Mouse (Mus musculus) brown adipose tissue, adult 24 weeks (tissue): ENCODE data around the gene Tox2. TPM values are rescaled to one million over a fixed set of nuclear protein-coding genes. Genes with fewer than 3 reads are reported as not detected.

Experiments used
- H3K27ac ChIP-seq: fragments of 200-500 bp; replicated peaks from 2 replicates; pipeline ENCODE4 v1.5.1; 2012; ENCODE audit warnings: low read depth, mild to moderate bottlenecking, low read length
- H3K4me1 ChIP-seq: fragments of 200-500 bp; 2 replicates; pipeline ENCODE4 v1.6.1; 2012; ENCODE audit warnings: low read length, mixed read lengths; ENCODE audit not compliant: control insufficient read depth, insufficient read depth, insufficient read length
- H3K4me3 ChIP-seq: fragments of 200-500 bp; 2 replicates; pipeline ENCODE4 v1.5.1; 2012; ENCODE audit warnings: low read depth, mild to moderate bottlenecking, low read length, moderate library complexity; ENCODE audit not compliant: insufficient read depth
- polyA plus RNA-seq: library from polyadenylated mRNA; stranded (reverse); fragments of >200 nt; gene quantifications from 2 replicates; pipeline ENCODE4 v1.2.4, GENCODE M21; 2012; ENCODE audit not compliant: missing spikeins, insufficient read depth, insufficient read length

Gene Tox2
- polyA plus RNA-seq, 1 experiment: 0.48 TPM

DNA sequence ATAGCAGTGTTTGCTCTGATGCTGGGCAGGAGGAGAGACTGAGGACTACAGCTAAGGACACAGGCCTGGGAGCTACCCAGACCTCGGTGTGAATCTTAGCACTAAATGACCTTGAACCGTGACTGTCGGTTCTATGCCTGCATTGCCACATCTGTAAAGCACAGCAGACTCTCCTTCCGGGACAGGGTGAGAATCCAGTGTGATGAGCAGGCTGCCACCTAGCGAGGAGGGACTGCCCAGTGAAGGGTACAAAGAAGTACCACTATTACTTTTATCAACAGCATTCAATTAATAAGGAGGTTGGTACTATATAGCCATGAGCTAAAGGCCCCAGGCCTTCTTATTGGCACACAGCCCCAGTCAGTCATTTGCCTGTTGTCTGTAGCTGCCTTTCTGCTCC is 98.7 kb downstream of the Tox2 start:
- Histone ChIP-seq H3K27ac (no peak overlapping the region), H3K4me1 (no peaks in the 10 kb centered on the region), H3K4me3 (no peak overlapping the region)

DNA sequence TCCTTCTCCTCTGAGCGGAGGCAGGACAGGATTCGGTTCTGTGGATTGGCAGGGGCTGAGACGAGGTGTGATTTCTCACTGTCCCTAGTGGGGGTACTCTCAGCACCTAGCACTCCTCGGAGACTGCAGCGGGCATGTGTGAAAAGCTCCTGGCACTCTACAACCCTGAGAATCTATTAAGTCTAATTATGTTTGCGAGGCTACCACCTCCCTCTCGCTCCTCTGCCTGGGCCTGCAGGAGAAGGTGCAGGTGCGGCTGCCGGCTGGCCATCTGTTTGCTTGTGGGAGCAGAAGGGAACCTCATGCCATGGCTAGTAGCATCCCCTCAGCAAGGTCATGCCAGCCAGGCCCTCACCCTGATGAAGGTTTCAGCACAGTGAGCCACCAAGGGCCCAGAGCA is 100.1 kb downstream of the Tox2 start:
- H3K4me3 ChIP-seq: no peak overlapping the region
- H3K4me1 ChIP-seq: no peaks in the 10 kb centered on the region
- H3K27ac ChIP-seq: no peak overlapping the region

DNA sequence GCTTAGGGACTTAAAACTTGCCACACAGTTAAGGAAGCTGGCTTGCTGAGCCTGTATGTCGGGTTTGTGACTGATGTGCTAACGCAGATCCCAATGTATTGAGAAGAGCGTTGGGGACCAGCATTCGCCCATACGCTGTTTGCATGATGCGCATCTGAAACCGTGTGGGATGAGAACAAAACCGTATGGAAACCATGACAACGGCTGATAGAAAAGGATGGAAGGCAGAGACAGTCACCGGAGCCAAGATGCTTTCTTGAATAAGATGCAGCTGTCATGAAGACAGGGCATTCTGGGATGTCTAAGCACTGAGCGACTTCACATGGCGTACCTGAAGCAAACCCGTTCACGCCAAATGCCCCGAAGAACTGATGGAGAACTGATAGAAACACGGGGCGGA is 106.5 kb downstream of the Tox2 start:
- Histone ChIP-seq H3K4me1 (no peaks in the 10 kb centered on the region), H3K27ac (no peak overlapping the region), H3K4me3 (no peak overlapping the region)

DNA sequence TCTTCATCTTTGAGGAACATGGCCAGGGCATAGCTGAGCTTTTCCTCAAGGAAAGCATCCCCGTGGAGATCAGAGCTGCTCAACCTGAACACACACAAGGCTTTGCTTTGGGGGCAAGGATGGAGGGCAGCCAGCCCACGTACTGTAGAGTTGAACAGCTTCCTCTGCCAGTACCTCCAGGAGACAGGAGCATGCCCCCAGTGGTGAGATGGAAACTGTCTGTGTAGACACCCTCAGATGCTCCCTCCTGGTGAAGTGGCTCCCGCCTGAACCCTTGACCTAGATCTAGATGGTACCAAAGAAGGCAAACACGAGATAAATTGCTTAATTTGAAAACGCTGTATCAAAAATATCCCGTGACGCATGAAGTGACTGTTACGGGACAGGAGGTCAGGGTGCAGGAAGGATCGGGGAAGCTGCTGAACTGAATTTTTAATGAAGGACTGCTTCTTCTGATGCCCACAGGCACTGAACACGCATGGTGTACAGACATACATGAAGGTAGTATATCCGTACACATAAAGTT is 107.3 kb downstream of the Tox2 start:
- Histone ChIP-seq H3K27ac (no peak overlapping the region), H3K4me3 (no peak overlapping the region), H3K4me1 (no peaks in the 10 kb centered on the region)

DNA sequence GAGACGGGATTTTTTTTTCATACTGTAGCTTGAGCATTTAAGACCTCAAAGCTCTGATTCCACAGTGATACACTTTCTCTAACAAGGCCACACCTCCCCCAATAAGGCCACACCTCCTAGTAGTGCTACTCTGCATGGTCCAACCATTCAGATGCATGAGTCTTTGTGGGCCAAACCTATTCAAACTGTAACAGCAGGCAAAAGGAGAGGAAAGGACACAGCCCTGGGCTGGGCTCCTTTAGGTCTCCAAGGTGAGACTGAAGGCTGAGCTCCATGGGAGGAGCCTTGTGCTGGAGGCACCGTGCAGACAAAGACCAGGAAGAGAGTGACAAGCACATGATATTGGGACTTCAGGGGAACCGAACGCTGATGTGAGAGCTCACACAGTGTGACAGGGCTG is 114.4 kb downstream of the Tox2 start:
- Histone ChIP-seq H3K27ac (no peak overlapping the region), H3K4me3 (no peak overlapping the region), H3K4me1 (no peaks in the 10 kb centered on the region)

DNA sequence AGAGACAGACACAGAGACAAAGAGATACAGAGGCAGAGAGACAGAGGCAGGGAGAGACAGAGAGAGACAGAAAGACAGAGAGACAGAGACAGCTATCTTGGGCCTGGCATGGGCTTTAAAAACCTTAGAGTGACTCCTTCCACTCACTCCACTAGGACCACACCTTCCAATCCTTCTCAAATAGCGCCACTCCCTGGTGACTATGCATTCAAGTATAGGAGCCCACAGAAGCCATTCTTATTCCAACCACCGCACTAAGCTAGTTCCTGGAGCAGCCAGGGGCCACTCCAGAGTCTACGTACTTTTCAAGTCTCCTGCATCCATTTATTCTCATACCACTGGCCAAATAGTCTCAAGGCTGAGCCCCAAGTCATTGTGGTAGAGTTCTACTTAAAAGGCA is 115.9 kb downstream of the Tox2 start:
- Histone ChIP-seq H3K27ac (no peak overlapping the region), H3K4me3 (no peak overlapping the region), H3K4me1 (no peaks in the 10 kb centered on the region)

DNA sequence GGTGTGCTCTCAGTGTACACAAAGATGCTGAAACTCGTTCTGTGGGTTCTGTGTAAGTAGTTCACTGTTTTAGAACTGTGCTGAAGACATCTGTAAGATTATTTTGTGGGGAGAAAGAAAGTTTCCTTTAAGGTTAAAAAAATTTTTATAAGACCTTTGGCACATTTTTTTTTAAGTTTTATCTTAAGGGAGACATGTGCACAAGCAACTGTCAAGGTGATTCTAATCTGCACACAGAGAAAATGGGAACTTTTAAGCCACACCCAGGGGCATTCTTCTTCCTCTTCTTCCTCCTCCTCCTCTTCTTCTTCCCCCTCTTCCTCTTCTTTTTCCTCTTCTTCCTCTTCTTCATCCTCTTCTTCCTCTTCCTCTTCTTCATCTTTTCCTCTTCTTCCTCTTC is 120.2 kb downstream of the Tox2 start:
- no peak overlapping the region for H3K4me3 ChIP-seq
- H3K4me1 ChIP-seq: no peaks in the 10 kb centered on the region

DNA sequence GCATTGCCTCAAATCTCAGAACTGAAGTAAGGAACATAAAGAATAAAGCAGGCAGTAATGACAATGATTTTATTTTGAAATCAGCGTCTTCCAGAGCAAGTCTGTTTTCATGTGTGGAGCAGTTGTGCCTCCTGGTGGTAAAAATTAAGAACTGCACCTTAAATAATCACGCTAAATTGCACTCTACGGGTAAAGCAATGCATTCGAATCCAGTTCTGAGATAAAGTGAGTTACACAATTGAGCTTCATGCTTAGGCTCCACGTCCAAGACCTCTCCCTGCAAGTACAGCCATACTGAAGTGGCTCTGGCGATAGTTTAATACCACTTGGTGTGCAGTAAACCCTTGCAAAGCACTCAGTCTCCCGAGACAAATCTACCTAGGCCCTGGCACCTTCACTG is 127.8 kb downstream of the Tox2 start:
- no peak overlapping the region for H3K27ac ChIP-seq
- H3K4me1 ChIP-seq: no peaks in the 10 kb centered on the region
- no peak overlapping the region for H3K4me3 ChIP-seq

More for the DNA sequence above, 120.2 kb downstream of the Tox2 start:
- H3K27ac ChIP-seq: no peak overlapping the region

DNA sequence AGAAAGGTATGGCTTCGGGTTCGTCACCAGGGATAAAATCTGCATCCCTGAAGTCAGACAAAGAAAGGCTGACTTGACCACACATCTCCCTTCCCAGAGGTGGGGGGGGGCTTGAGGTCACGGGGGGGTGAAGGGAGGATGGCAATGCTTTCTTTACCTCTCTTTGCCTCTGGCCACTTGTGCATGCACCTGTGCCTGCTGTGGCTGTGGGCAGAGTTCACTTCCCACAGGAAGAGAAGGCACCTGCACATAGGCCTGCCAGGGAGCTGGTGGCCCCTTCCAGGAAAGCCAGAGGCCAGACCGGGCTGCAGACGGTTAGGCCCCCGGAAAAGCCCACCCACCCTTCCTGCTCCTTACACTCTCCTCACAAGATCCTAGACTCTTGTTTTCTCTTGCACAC is 128.5 kb downstream of the Tox2 start:
- Histone ChIP-seq H3K27ac (no peak overlapping the region), H3K4me3 (no peak overlapping the region)

DNA sequence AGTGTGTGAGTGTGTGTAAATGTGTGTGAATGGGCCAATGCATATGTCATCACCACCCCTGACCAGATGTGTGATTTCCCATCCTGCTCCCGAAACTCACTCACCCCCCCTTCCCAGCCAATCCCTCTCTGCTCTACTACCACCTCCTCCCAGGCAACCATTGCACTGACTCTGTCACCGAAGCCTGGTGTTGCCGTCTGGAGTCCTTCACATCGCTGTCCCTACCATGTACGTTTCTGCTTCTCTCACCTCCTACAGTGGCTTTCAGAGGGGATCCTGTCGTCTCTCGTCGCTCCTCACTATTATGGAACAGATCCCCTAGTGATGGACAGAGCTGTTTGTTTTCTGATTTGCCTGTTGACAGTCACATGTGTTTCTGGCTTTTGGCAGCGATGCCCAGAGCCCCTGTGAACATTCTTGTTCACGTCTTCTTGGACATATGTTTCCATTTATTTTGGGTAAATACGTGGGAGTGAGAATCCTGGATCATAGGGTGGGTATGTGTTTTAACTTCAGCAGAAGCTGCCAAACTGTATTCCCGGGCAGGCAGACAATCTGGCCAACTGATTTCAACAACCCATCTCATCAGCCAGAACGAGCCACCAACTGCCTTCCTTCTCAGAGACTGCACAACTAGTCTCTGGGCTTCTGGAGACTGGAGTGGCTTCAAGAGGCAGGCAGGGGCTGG is 129.6 kb downstream of the Tox2 start:
- Histone ChIP-seq H3K4me1 (no peaks in the 10 kb centered on the region), H3K4me3 (no peak overlapping the region), H3K27ac (no peak overlapping the region)

More for the DNA sequence above, 128.5 kb downstream of the Tox2 start:
- H3K4me1 ChIP-seq: no peaks in the 10 kb centered on the region

DNA sequence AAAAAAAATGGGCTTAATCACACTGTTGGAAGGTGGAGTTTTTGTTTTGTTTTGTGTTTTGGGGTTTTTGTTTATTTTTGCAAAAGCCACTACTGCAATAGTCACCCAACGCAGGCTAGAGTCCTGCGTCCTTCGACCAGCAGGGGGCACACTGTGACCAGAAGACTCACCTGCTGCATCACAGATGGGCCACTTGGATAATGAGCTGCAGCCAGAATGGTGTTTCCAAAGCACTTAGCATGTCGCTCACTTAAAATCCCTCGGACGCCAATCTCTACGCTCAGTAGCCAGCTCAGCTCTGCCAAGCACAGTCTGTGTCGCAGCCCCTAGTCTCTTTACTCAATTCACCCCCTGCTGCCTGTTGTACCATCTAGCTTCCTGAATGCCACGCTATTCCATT is 137.3 kb downstream of the Tox2 start:
- Histone ChIP-seq H3K4me3 (no peak overlapping the region), H3K4me1 (no peaks in the 10 kb centered on the region), H3K27ac (no peak overlapping the region)

DNA sequence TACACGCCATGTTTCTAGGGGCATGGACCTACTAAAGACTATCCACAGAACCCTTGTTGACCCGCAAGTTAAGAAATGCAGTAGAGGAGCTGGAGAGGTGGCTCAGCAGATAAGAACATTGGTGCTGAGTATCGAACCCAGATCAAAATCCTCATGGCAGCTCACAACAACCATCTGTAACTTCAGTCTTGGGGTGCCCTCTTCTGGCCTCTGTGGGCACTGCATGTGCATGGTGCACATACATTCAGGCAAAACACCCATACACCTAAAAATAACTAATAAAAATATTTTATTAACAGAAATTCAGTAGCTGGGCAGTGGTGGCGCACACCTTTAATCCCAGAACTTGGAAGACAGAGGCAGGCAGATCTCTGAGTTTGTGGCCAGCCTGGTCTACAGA is 140.7 kb downstream of the Tox2 start:
- Histone ChIP-seq H3K4me1 (no peaks in the 10 kb centered on the region), H3K4me3 (no peak overlapping the region), H3K27ac (no peak overlapping the region)

DNA sequence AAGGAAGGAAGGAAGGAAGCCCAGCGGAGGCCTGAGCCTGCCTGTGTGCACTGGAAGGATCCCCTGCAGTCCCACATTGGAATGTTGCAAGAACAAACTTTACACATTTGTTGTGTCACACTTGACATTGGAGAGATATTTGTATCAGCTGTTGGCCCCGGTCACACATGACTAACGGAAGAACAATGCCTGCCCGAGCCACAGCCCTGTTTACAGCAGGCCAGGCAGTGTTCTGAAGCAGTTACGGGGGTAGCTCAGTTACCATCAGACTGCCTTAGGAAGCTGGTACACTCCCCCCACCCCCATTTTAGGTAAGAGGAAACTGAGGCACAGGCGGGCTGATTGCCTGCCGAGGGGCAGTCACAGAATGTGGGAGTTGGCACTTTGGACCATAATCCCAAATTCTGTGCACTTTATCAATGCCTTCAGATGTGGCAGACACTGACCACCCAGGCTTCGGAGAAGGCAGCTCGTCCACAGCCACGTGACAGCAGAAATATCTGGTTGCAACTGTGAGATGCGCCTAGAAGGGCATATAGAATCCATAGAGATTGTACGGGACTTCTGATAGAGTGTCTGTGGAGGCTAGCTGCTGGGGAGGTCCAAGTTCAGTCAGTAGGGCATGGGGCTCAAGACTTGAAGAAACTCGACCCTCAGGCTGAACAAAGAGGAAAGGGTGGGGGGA is 142.2 kb downstream of the Tox2 start:
- Histone ChIP-seq H3K4me1 (no peaks in the 10 kb centered on the region), H3K4me3 (no peak overlapping the region), H3K27ac (no peak overlapping the region)

DNA sequence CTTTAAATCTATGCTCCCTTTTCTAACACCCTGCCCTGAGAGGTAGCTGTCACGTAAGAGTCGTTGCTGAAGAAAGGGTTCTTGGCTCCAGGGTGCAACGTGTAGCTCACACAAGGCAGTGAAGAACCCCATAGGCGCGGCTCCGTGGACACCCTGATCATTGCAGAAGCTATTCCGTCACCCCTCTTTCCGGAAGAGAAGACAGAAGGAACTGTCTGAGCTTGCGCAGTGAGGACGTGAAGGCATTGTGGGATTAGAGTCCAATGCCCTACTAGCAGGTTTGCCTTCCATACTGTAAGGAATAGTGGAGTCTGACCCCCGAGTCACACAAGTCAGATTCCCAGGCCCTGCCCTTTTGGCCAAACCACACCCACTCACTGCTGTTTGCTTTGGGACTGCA is 143.6 kb downstream of the Tox2 start:
- H3K4me1 ChIP-seq: no peaks in the 10 kb centered on the region
- H3K27ac ChIP-seq: no peak overlapping the region
- no peak overlapping the region for H3K4me3 ChIP-seq

DNA sequence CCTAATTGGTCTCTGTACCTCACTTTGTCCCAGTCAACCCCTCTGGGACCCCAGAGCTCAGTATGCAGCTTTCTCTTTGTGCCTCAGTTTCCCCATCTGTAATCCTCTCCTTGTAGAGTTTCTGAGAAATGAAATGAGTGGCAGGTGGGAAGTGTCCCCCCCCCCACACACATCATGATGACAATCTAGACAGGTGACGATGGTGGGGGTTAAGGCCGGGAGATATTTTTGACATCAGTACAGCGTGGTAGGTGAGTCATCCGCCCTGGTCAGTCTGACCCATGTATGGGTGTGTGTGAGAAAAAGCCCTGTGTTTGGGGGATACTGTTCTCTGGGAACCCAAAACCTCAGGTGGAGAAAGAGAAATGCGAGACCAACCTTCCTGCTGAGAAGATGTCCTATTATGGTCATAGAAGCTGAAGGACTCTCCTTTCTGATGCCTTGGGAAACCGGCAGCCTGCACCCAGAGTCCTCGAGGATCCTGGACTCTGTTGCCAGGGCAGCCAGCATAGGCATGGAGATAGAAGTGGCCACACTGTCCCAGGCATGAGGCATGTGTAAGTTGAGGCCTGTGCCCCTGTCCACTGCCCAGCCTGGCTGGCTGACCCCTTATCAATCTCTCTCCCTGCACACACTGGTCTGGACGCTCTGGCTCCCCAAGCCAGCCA is 144.7 kb downstream of the Tox2 start:
- Histone ChIP-seq H3K4me1 (no peaks in the 10 kb centered on the region), H3K4me3 (no peak overlapping the region), H3K27ac (no peak overlapping the region)

DNA sequence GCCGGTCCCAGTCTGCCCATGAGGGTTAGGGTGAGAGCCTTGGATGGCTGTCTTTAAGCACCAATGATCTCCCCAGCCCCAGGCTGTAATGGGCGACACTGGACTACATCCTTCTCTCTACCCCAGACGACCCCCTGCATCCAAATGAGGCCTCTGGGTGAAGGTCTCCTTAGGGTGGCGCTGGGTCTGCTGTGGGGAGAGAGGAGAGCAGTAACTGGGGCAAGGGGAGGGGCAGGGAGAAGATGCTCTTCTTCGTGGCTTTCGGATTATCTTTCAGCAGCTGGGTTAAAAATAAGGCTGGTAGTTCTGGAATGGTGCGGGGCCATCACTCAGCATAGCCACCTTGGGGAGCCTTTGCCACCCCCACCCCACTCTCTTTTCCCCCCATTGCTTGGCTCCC is 145.8 kb downstream of the Tox2 start:
- no peaks in the 10 kb centered on the region for H3K4me1 ChIP-seq
- H3K4me3 ChIP-seq: no peak overlapping the region
- no peak overlapping the region for H3K27ac ChIP-seq
